9 mouse cellular contexts compared by ENCODE assay signal in genomic region chr5:119681011-119681832, GRCm38 (mm10). TPM values are rescaled to one million over a fixed set of nuclear protein-coding genes. Genes with fewer than 3 reads are reported as not detected.
DNase-seq lines count a peak whose midpoint lies in the region; ATAC-seq and TF ChIP-seq lines count a peak whose summit lies in the region.
"Had no signal": no experiment of that assay in that cellular context is flagged by ENCODE, and none has a peak within 500 bp of the region (broad histone marks: within the 10 kb centered on the region; RNA-seq: fewer than 3 reads in every experiment).

No protein-coding gene starts in this region.

- H3K36me3 ChIP-seq in heart, embryonic 16.5 days (ENCODE audit: control insufficient read depth, insufficient read depth): no peaks in the 10 kb centered on the region
- H3K36me3 ChIP-seq in intestine, embryonic 14.5 days (ENCODE audit: control insufficient read depth, insufficient read depth, low read length): peaks cover 48% of the 10 kb centered on the region
- no peaks in the 10 kb centered on the region; the same call in 1 of the 2 replicates for H3K36me3 ChIP-seq in stomach, embryonic 15.5 days

- H3K4me3 ChIP-seq in heart, embryonic 16.5 days (ENCODE audit: low read length): peak overlapping the region; percentile 32
- peak overlapping the region; percentile 2; the same call in 1 of the 2 replicates for H3K4me3 ChIP-seq in intestine, embryonic 14.5 days (ENCODE audit: low read depth, low read length)
- peak overlapping the region; percentile 10 for H3K4me3 ChIP-seq in stomach, embryonic 15.5 days (replicated peaks)
- no peak overlapping the region for H3K4me3 ChIP-seq in cerebellum, adult 2 months (replicated peaks; ENCODE audit: insufficient read depth, low read depth, low read length)

- ATAC-seq in heart, embryonic 16.5 days (replicated peaks; ENCODE audit: extremely low read depth, insufficient read depth, low FRiP score): no peak
- no peak for ATAC-seq in intestine, embryonic 14.5 days (replicated peaks; ENCODE audit: low FRiP score, low TSS enrichment, low read depth)
- no peak for ATAC-seq in stomach, embryonic 15.5 days (ENCODE audit: insufficient read depth, low FRiP score, low read depth)

- 49% methylated on average over 8 of the region's 8 CpGs for WGBS in heart, embryonic 16.5 days
- WGBS in intestine, embryonic 14.5 days: 47% methylated on average over 8 of the region's 8 CpGs
- 29% methylated on average over 8 of the region's 8 CpGs for WGBS in stomach, embryonic 15.5 days
- WGBS in cerebellum, adult 2 months: 6% methylated on average over 8 of the region's 8 CpGs

- no peak for TF ChIP-seq POLR2A in cerebellum, adult 2 months (IDR thresholded peaks at IDR 0.05; ENCODE audit: borderline replicate concordance, insufficient read depth, low read length)

- no peak for TF ChIP-seq CTCF in cerebellum, adult 2 months (IDR thresholded peaks at IDR 0.05; ENCODE audit: borderline replicate concordance, insufficient read depth, low read depth, low read length)

- H3K9me3 ChIP-seq in heart, embryonic 16.5 days (replicated peaks; ENCODE audit: control insufficient read depth, low read length): no peaks in the 10 kb centered on the region
- no peaks in the 10 kb centered on the region for H3K9me3 ChIP-seq in intestine, embryonic 14.5 days (ENCODE audit: control insufficient read depth, low read length)
- no peaks in the 10 kb centered on the region for H3K9me3 ChIP-seq in stomach, embryonic 15.5 days

- no peak overlapping the region for H3K9ac ChIP-seq in heart, embryonic 16.5 days (ENCODE audit: low read length)
- H3K9ac ChIP-seq in intestine, embryonic 14.5 days (ENCODE audit: low read length): peak overlapping the region; percentile 8; the same call in 1 of the 2 replicates
- H3K9ac ChIP-seq in stomach, embryonic 15.5 days: no peak overlapping the region
- H3K9ac ChIP-seq: liver, embryonic 14.5 days had no signal

- H3K27me3 ChIP-seq in heart, embryonic 16.5 days (ENCODE audit: control insufficient read depth, insufficient read depth, low read length): peaks cover 89% of the 10 kb centered on the region
- H3K27me3 ChIP-seq in intestine, embryonic 14.5 days (replicated peaks; ENCODE audit: control insufficient read depth, insufficient read depth, low read length): peaks cover 48% of the 10 kb centered on the region
- H3K27me3 ChIP-seq in stomach, embryonic 15.5 days (replicated peaks): peaks cover 67% of the 10 kb centered on the region
- H3K27me3 ChIP-seq in cerebellum, adult 2 months (ENCODE audit: control insufficient read depth, insufficient read depth, low read length): peaks cover 8% of the 10 kb centered on the region; the same call in 1 of the 2 replicates

- no peak for DNase-seq in heart, postnatal 25 days (ENCODE audit: low spot score)
- DNase-seq in retina, postnatal 1 day: peak; percentile 52
- DNase-seq in retina, embryonic 14.5 days (ENCODE audit: low spot score): no peak
- no peak for DNase-seq in intestine, embryonic 14.5 days (ENCODE audit: low spot score)
- no peak for DNase-seq in cerebellum, adult 2 months
- DNase-seq: kidney, adult 9 months had no signal

- H3K27ac ChIP-seq in heart, embryonic 16.5 days (ENCODE audit: low read length): no peak overlapping the region
- peak overlapping the region; percentile 23; the same call in 1 of the 2 replicates for H3K27ac ChIP-seq in intestine, embryonic 14.5 days (ENCODE audit: low read depth)
- no peak overlapping the region for H3K27ac ChIP-seq in stomach, embryonic 15.5 days
- H3K27ac ChIP-seq in cerebellum, adult 2 months (ENCODE audit: insufficient read depth, low read length): no peak overlapping the region
- H3K27ac ChIP-seq: liver, embryonic 14.5 days had no signal

- peak overlapping the region; percentile 18; the same call in 1 of the 2 replicates for H3K4me2 ChIP-seq in heart, embryonic 16.5 days (ENCODE audit: low read depth, low read length)
- H3K4me2 ChIP-seq in intestine, embryonic 14.5 days (ENCODE audit: low read length): peak overlapping the region; percentile 35
- H3K4me2 ChIP-seq in stomach, embryonic 15.5 days: peak overlapping the region; percentile 33

- intact Hi-C loops in heart, postnatal 25 days (cut with DNase I): no loop called here

- H3K4me1 ChIP-seq in heart, embryonic 16.5 days (ENCODE audit: control insufficient read depth, insufficient read depth, low read length): no peaks in the 10 kb centered on the region; the same call in 1 of the 2 replicates
- H3K4me1 ChIP-seq in intestine, embryonic 14.5 days (replicated peaks; ENCODE audit: control insufficient read depth, insufficient read depth, low read length): peaks cover 12% of the 10 kb centered on the region
- H3K4me1 ChIP-seq in stomach, embryonic 15.5 days: peaks cover 13% of the 10 kb centered on the region
- no peaks in the 10 kb centered on the region for H3K4me1 ChIP-seq in cerebellum, adult 2 months (ENCODE audit: control insufficient read depth, insufficient read depth, low read length)

RNA-seq across cellular contexts. Expression of gene Tbx3, which starts 10.8 kb away (rescaled TPM):
- polyA plus RNA-seq in heart, embryonic 16.5 days (2015; fragmentation: Nextera tagmentation; extraction: Ambion mirVana): 7.4 and 10.6 TPM in 2 replicates
- total RNA-seq in heart, postnatal 25 days (2021): 10 to 100 TPM in 1 of 2 experiments, 1 to 10 TPM in 1; 9.3 to 13.2 TPM
- 44.1 and 45.5 TPM in 2 replicates for polyA plus RNA-seq in intestine, embryonic 14.5 days (2014; fragmentation: Nextera tagmentation; extraction: Ambion mirVana)
- polyA plus RNA-seq in stomach, embryonic 15.5 days (2015; fragmentation: Nextera tagmentation; extraction: Ambion mirVana): 21.4 and 21.9 TPM in 2 replicates
- 1.4 and 1.6 TPM in 2 replicates for polyA plus RNA-seq in cerebellum, adult 2 months (2012; rRNA removed)
